Mouse (Mus musculus): ENCODE measurements around the gene Sec62. TPM values are rescaled to one million over a fixed set of nuclear protein-coding genes. Genes with fewer than 3 reads are reported as not detected.
"Not testable (repeated sequence)": the region's sequence is repeated elsewhere in the genome, so short reads cannot be mapped to it uniquely, and the experiment has no call there.

Gene Sec62
- total RNA-seq, 2 experiments from 2014 or later: 66.4 to 93.2 TPM

GRCm38 (mm10) chr3:30831848-30832606 lies 39.4 kb downstream of the Sec62 start:
- ATAC-seq (replicated peaks; ENCODE audit: poor library complexity): peak; percentile 97

DNA sequence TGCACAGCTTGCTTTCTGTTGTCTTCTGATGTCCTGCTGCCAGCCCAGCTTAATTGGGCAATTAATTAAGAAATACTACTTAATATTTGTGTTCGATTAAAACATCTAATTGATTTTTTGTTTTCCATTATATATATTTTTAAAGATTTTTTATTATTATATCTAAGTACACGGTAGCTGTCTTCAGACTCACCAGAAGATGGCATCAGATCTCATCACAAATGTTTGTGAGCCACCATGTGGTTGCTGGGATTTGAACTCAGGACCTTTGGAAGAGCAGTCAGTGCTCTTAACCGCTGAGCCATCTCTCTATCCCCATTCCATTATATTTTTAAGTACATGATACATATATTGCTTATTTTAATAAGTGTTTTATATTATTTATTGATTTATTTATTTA lies 40.6 kb downstream of the Sec62 start:
- ATAC-seq (replicated peaks; ENCODE audit: poor library complexity): no peak

DNA sequence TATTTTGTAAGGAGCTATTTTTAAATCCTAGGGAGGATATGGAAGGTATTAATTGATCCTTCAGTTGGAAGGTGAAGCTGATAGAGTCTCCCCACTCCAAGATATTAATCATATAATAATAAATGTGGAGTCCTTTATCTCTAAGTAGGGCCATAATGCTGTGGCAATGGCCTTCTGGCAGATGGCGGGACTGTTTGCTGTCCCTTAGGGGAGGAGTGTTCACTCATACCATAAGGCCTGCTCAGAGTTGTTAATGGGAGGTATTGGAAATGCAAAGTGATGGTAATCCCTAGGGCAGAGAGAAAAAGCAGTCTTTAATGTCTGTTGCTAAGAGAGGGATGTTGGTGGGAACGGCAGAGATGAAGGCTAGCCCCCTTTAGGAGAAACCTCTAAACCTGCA lies 53.1 kb downstream of the Sec62 start:
- ATAC-seq (replicated peaks; ENCODE audit: poor library complexity): no peak

DNA sequence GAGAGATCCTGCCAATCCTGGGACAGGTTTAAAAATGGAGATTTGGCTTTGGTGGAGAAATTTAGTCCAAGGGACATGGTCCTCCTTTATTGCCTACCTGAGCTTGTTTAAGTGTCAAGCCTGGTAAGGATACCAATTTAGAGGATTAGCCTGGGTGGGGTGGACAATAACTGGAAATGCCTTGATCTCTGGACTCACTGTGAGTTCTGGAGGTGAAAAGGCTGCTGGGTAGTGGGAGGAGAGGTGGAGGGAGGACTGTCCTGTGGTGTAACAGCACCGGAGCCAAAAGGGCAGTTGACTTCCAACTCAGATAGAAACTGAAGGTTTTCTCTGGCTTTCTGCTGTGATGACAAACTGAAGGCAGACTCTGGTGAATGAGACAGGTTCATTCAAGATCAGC lies 54.7 kb downstream of the Sec62 start:
- no peak for ATAC-seq (replicated peaks; ENCODE audit: poor library complexity)

DNA sequence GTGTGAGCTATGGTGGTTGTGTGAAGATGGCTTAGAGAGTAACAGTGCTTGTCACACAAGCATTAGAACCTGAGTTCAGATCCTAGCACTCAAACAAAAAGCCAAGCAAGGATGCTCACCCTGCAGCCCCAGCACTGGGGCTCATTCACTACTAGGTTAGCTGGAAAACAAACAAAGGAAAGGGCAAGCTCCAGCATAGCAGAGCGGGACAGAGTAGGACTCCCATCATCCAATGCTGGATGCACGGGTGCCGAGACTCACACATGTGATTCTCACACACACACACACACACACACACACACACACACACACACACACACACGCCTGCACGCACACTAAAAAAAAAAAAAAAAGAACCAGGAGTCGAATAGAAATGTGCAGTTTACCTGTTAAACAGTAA lies 58.7 kb downstream of the Sec62 start:
- ATAC-seq (replicated peaks; ENCODE audit: poor library complexity): no peak

DNA sequence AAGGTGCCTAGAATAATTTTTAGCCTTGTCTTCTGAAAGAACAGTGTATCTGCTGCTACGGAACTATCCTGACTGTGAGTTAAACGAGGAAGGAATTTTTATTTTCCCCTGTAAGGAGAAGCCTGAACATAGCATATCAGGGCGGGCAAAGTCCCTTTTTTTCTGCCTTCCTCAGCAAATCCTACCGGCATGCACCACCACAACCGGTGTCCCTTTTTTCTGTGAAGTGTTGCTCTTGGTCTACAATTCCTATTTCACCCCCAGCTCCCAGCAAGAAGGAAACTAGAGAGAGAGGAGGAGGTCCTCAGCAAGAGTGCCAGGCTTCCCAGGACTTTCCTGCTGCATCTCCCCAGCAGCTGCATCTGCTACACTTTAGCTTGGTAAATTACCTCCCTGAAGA lies 60.9 kb downstream of the Sec62 start:
- ATAC-seq (replicated peaks; ENCODE audit: poor library complexity): no peak

- peak; percentile 79 for ATAC-seq (replicated peaks; ENCODE audit: poor library complexity)
These were observed 63.2 kb downstream of the Sec62 start, which contains the start of gene Gpr160 for GRCm38 (mm10) chr3:30855604-30856458. TSS of gene Gpr160 (plus strand) at chr3:30855950.

- not testable (repeated sequence) for ATAC-seq (replicated peaks; ENCODE audit: poor library complexity)
These were observed 66.9 kb downstream of the Sec62 start for GRCm38 (mm10) chr3:30859599-30859998.

DNA sequence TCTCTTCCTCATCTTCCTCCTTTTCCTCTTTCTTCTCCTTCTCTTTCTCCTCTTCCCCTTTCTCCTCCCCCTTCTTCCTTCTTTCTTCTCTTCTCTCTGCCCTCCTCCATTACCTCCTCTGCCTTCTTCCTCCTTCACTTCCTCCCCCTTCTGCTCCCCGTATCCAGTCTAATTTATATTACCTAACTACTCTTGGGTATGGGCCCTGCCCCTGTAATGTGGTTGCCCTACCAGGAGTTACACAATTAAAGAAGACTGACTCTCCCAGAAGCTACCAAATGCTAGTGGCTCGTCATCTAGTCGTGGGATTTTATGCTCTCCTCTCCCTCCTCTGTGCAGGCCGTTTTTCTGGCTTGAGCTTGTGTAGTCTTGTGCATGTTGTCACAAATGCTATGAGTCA lies 68.0 kb downstream of the Sec62 start:
- ATAC-seq (replicated peaks; ENCODE audit: poor library complexity): peak; percentile 54

DNA sequence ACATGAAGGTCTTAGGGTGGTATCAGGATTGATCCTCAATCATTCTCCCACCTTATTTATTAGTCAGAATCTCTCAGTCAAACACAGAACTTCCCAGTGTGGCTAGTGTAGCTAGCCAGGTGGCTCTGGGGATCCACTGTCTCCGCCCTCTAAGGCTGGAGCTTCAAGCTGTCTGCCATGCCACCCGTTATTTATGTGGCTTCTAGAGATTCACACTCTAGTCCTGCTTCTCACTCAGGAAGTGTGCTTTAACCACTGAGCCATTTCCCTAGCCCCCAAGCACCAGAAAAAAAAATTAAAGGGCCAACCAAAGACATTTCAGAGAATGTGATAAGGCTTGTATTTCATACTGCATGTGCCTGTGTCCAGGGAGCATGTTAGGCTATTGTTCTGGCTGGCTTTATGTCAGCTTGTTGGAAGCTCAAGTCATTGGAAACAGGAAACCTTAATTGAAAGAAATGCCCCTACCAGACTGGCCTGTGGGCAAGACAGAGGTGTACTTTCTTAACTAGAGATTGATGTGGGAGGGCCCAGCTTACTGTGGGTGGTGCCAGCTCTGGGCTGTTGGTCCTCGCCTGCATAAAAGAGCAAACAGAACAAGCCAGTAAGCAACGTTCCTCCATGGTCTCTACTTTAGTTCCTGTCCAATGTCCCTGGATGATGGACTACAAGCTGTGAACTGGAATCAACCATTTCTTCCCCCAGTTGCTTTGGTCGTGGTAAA lies 71.2 kb downstream of the Sec62 start:
- peak; percentile 48 for ATAC-seq (replicated peaks; ENCODE audit: poor library complexity)

GRCm38 (mm10) chr3:30864640-30865039 lies 72.0 kb downstream of the Sec62 start:
- ATAC-seq (replicated peaks; ENCODE audit: poor library complexity): peak; percentile 76

GRCm38 (mm10) chr3:30868176-30868575 lies 75.5 kb downstream of the Sec62 start:
- no peak for ATAC-seq (replicated peaks; ENCODE audit: poor library complexity)

DNA sequence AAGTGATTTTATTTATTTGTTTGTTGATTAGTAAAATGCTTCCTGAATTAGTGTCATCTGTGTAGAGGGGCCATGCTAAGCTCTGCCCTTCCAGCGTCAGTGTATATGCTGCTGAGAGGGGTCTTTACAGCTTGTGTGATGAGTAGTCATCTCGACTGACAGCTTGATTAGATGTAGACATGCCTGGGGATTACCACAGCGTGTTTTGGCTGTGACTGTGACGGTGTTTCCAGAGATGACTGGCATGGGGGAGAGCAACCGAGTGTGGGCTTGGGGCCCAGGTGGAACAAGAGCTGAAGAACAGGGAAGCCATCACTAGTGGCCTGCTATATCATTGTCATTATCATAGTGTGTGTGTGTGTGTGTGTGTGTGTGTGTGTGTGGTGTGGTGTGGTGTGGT lies 76.0 kb downstream of the Sec62 start:
- no peak for ATAC-seq (replicated peaks; ENCODE audit: poor library complexity)

DNA sequence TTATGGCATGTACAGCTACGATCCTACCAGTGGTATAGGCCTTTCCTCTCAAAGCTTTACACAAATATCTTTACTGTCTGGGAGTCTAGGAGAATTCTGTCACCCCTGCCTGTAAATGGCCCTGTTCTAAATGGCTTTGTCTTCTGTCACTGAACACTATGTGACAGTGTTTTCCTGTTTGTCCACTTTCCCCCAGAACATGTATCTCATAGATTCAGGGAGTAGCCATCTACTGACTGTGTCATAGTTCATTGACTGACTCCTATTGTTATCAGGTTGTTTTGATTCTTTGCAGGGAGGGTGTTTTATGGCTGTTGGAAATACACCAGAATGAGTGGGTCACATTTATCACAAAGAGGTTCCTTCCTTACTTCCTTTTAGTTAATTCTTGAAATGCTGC lies 77.3 kb downstream of the Sec62 start:
- no peak for ATAC-seq (replicated peaks; ENCODE audit: poor library complexity)

Other genes with a start within 250 kb of the Sec62 start
- 0.54 and 4.0 TPM in 2 replicates for gene Mecom, start 244.9 kb upstream of the Sec62 start, total RNA-seq (2015)
- 0.17 and 2.3 TPM in 2 replicates for gene Mecom, start 244.9 kb upstream of the Sec62 start, total RNA-seq (2017)
- gene Actrt3, start 192.9 kb upstream of the Sec62 start, total RNA-seq (2015): not detected in 2 replicates
- gene Actrt3, start 192.9 kb upstream of the Sec62 start, total RNA-seq (2017): not detected in 2 replicates
- 22.7 and 27.1 TPM in 2 replicates for gene Mynn, start 190.8 kb upstream of the Sec62 start, total RNA-seq (2015)
- 26.3 and 26.5 TPM in 2 replicates for gene Mynn, start 190.8 kb upstream of the Sec62 start, total RNA-seq (2017)
- not detected in 2 replicates for gene Lrriq4, start 148.4 kb upstream of the Sec62 start, total RNA-seq (2015)
- not detected in 2 replicates for gene Lrriq4, start 148.4 kb upstream of the Sec62 start, total RNA-seq (2017)
- not detected in 2 replicates for gene Lrrc34, start 145.0 kb upstream of the Sec62 start, total RNA-seq (2015)
- gene Lrrc34, start 145.0 kb upstream of the Sec62 start, total RNA-seq (2017): not detected in 2 replicates
- gene Lrrc31, start 93.0 kb upstream of the Sec62 start, total RNA-seq (2015): not detected in 2 replicates
- gene Lrrc31, start 93.0 kb upstream of the Sec62 start, total RNA-seq (2017): not detected in 2 replicates
- not detected in 2 replicates for gene Samd7, start 46.6 kb upstream of the Sec62 start, total RNA-seq (2015)
- not detected in 2 replicates for gene Samd7, start 46.6 kb upstream of the Sec62 start, total RNA-seq (2017)
- gene Gpr160, start 63.1 kb downstream of the Sec62 start, total RNA-seq (2015): 98.0 and 103 TPM in 2 replicates
- 50.3 and 70.8 TPM in 2 replicates for gene Gpr160, start 63.1 kb downstream of the Sec62 start, total RNA-seq (2017)
- gene Phc3, start 176.5 kb downstream of the Sec62 start, total RNA-seq (2015): 24.0 and 26.8 TPM in 2 replicates
- 10.4 and 13.7 TPM in 2 replicates for gene Phc3, start 176.5 kb downstream of the Sec62 start, total RNA-seq (2017)
- gene Prkci, start 202.9 kb downstream of the Sec62 start, total RNA-seq (2015): 20.1 TPM in 2 replicates
- gene Prkci, start 202.9 kb downstream of the Sec62 start, total RNA-seq (2017): 18.9 and 19.1 TPM in 2 replicates

Data from megakaryocyte progenitor cell, adult 5-6 weeks (primary cell).